Mouse (Mus musculus) layer of hippocampus, adult 9-11 months (tissue): ENCODE data around the gene Cacna2d2.
"Not testable (repeated sequence)": the region's sequence is repeated elsewhere in the genome, so short reads cannot be mapped to it uniquely, and the experiment has no call there.

ENCODE experiments used
- DNase-seq: peaks from one replicate; pipeline ENCODE4 v3.0.0; 2022

Gene Cacna2d2

GRCm38 (mm10) chr9:107566041-107566709 lies 166.8 kb downstream of the Cacna2d2 start:
- DNase-seq: no peak

GRCm38 (mm10) chr9:107566855-107567254 lies 167.4 kb downstream of the Cacna2d2 start:
- no peak for DNase-seq

GRCm38 (mm10) chr9:107567702-107568319 lies 168.4 kb downstream of the Cacna2d2 start, which contains the start of gene Hyal2:
Gene Hyal2, plus strand, starts transcription at chr9:107567945.
- no peak for DNase-seq

GRCm38 (mm10) chr9:107568331-107569261 lies 169.2 kb downstream of the Cacna2d2 start:
- DNase-seq: peak; percentile 87

GRCm38 (mm10) chr9:107569270-107569669 lies 169.9 kb downstream of the Cacna2d2 start:
- DNase-seq: no peak

GRCm38 (mm10) chr9:107570016-107570415 lies 170.6 kb downstream of the Cacna2d2 start:
- no peak for DNase-seq

- no peak for DNase-seq
Observed at GRCm38 (mm10) chr9:107570845-107571244, 171.4 kb downstream of the Cacna2d2 start.

GRCm38 (mm10) chr9:107571534-107572326 lies 172.3 kb downstream of the Cacna2d2 start:
- DNase-seq: no peak

GRCm38 (mm10) chr9:107572327-107572662 lies 172.9 kb downstream of the Cacna2d2 start:
- no peak for DNase-seq

- not testable (repeated sequence) for DNase-seq
Observed at GRCm38 (mm10) chr9:107573774-107574173, 174.4 kb downstream of the Cacna2d2 start.

- no peak for DNase-seq
Observed at GRCm38 (mm10) chr9:107575579-107576356, 176.4 kb downstream of the Cacna2d2 start.

- no peak for DNase-seq
Observed at GRCm38 (mm10) chr9:107576357-107577107, 177.1 kb downstream of the Cacna2d2 start, which contains the start of gene Hyal1. Gene Hyal1, plus strand, starts transcription at chr9:107576927.

GRCm38 (mm10) chr9:107577871-107578270 lies 178.5 kb downstream of the Cacna2d2 start:
- DNase-seq: no peak

- DNase-seq: no peak
Observed at GRCm38 (mm10) chr9:107578587-107578986, 179.2 kb downstream of the Cacna2d2 start, which contains the start of gene Naa80. Gene Naa80, plus strand, starts transcription at chr9:107578887.
